Mouse (Mus musculus) forebrain, postnatal 0 days (tissue): ENCODE results near the gene Lpcat1. TPM values are rescaled to one million over a fixed set of nuclear protein-coding genes. Genes with fewer than 3 reads are reported as not detected.

Source experiments
- ATAC-seq: fragments of 200-750 bp; cut with Nextera tagmentation; 2 replicates; pipeline ENCODE4 v1.8.0; 2017; ENCODE audit warnings: mild to moderate bottlenecking, moderate library complexity
- DNase-seq: peaks from one replicate; pipeline ENCODE4 v3.0.0-alpha.2; 2015
- H3K27ac ChIP-seq: fragments of 300-500 bp; sonication (generic); 2 replicates; pipeline ENCODE4 v1.5.1; 2014; ENCODE audit warnings: low read depth, mild to moderate bottlenecking, antibody characterized with exemption, low read length, moderate library complexity, mixed read lengths
- H3K27me3 ChIP-seq: fragments of 300-500 bp; sonication (generic); 2 replicates; pipeline ENCODE4 v1.6.1; 2014; ENCODE audit warnings: mild to moderate bottlenecking, low read length, mixed read lengths; ENCODE audit not compliant: insufficient read depth
- H3K36me3 ChIP-seq: fragments of 300-500 bp; sonication (generic); 2 replicates; pipeline ENCODE4 v1.6.1; 2014; ENCODE audit warnings: mild to moderate bottlenecking, moderate library complexity; ENCODE audit not compliant: insufficient read depth
- H3K4me1 ChIP-seq: fragments of 300-500 bp; sonication (generic); 2 replicates; pipeline ENCODE4 v1.6.1; 2014; ENCODE audit warnings: antibody characterized with exemption; ENCODE audit not compliant: insufficient read depth
- H3K4me2 ChIP-seq: fragments of 300-500 bp; sonication (generic); 2 replicates; pipeline ENCODE4 v1.6.1; 2014; ENCODE audit warnings: low read depth, mild to moderate bottlenecking, moderate library complexity
- H3K4me3 ChIP-seq: fragments of 300-500 bp; sonication (generic); 2 replicates; pipeline ENCODE4 v1.5.1; 2014; ENCODE audit warnings: low read depth, low read length, mixed read lengths
- H3K9ac ChIP-seq: fragments of 300-500 bp; sonication (generic); 2 replicates; pipeline ENCODE4 v1.6.1; 2014; ENCODE audit warnings: mild to moderate bottlenecking
- H3K9me3 ChIP-seq: fragments of 300-500 bp; sonication (generic); 2 replicates; pipeline ENCODE4 v1.6.1; 2016; ENCODE audit warnings: low read length
- CTCF ChIP-seq: sonication (generic); IDR thresholded peaks from 2 replicates; pipeline ENCODE4 v1.5.1; 2016; ENCODE audit warnings: antibody characterized with exemption, control low read depth, low read depth
- WGBS: fragments of 180-500 bp; shearing (Covaris S2); extraction: QIAGEN DNeasy Blood & Tissue Kit; methylation state at CpG from one replicate; pipeline ENCODE4 v1.1.7; 2014; 5-methylcytosine and 5-hydroxymethylcytosine counted together
- polyA plus RNA-seq: library from polyadenylated mRNA; unstranded; fragments of >200 nt; fragmentation: Nextera tagmentation; extraction: Ambion mirVana; gene quantifications from 2 replicates; pipeline ENCODE4 v1.2.1, GENCODE M21; 2015
- total RNA-seq: library from RNA; depleted of rRNA; stranded (reverse); fragments of >200 nt; gene quantifications from 2 replicates; pipeline ENCODE4 v1.2.3, GENCODE M21; 2014

Gene Lpcat1
- total and polyA plus RNA-seq, 2 experiments from 2014 or later: 87.2 to 144 TPM

GRCm38 (mm10) chr13:73426587-73426986 lies 40.4 kb upstream of the Lpcat1 start:
- no peak overlapping the region for H3K4me2 ChIP-seq
- ATAC-seq: no peak
- WGBS: 95% methylated on average over 4 of the region's 4 CpGs

GRCm38 (mm10) chr13:73429605-73430321 lies 37.2 kb upstream of the Lpcat1 start:
- Histone ChIP-seq H3K27ac (no peak overlapping the region), H3K27me3 (no peaks in the 10 kb centered on the region)
- ATAC-seq: no peak

More at GRCm38 (mm10) chr13:73426587-73426986, 40.4 kb upstream of the Lpcat1 start:
- Histone ChIP-seq H3K9ac (no peak overlapping the region), H3K27ac (no peak overlapping the region), H3K27me3 (no peaks in the 10 kb centered on the region), H3K4me3 (no peak overlapping the region), H3K36me3 (no peaks in the 10 kb centered on the region), H3K4me1 (no peaks in the 10 kb centered on the region), H3K9me3 (no peaks in the 10 kb centered on the region)
- TF ChIP-seq CTCF: no peak
- peak; percentile 13 for DNase-seq

GRCm38 (mm10) chr13:73432466-73433149 lies 34.4 kb upstream of the Lpcat1 start:
- Histone ChIP-seq H3K27ac (no peak overlapping the region), H3K9me3 (no peaks in the 10 kb centered on the region), H3K4me1 (no peaks in the 10 kb centered on the region), H3K4me3 (no peak overlapping the region), H3K27me3 (no peaks in the 10 kb centered on the region), H3K4me2 (no peak overlapping the region), H3K36me3 (no peaks in the 10 kb centered on the region), H3K9ac (no peak overlapping the region)
- WGBS: 76% methylated on average over 7 of the region's 7 CpGs
- no peak for ATAC-seq
- DNase-seq: no peak
- peak; percentile 36 for TF ChIP-seq CTCF

More at GRCm38 (mm10) chr13:73429605-73430321, 37.2 kb upstream of the Lpcat1 start:
- Histone ChIP-seq H3K9me3 (no peaks in the 10 kb centered on the region), H3K4me2 (no peak overlapping the region), H3K9ac (no peak overlapping the region), H3K36me3 (no peaks in the 10 kb centered on the region), H3K4me1 (no peaks in the 10 kb centered on the region), H3K4me3 (no peak overlapping the region)
- 67% methylated on average over 6 of the region's 6 CpGs for WGBS
- no peak for TF ChIP-seq CTCF
- DNase-seq: no peak

GRCm38 (mm10) chr13:73433681-73434535 lies 33.1 kb upstream of the Lpcat1 start:
- Histone ChIP-seq H3K4me2 (no peak overlapping the region), H3K27ac (no peak overlapping the region), H3K9ac (no peak overlapping the region), H3K4me3 (no peak overlapping the region), H3K27me3 (no peaks in the 10 kb centered on the region), H3K36me3 (no peaks in the 10 kb centered on the region), H3K4me1 (no peaks in the 10 kb centered on the region), H3K9me3 (no peaks in the 10 kb centered on the region)
- DNase-seq: no peak
- 85% methylated on average over 15 of the region's 15 CpGs for WGBS
- no peak for TF ChIP-seq CTCF
- ATAC-seq: no peak

GRCm38 (mm10) chr13:73434687-73435086 lies 32.3 kb upstream of the Lpcat1 start:
- Histone ChIP-seq H3K36me3 (no peaks in the 10 kb centered on the region), H3K4me1 (no peaks in the 10 kb centered on the region), H3K9me3 (no peaks in the 10 kb centered on the region), H3K9ac (no peak overlapping the region), H3K27ac (no peak overlapping the region), H3K4me2 (no peak overlapping the region), H3K4me3 (no peak overlapping the region), H3K27me3 (no peaks in the 10 kb centered on the region)
- 89% methylated on average over 5 of the region's 5 CpGs for WGBS
- DNase-seq: no peak
- TF ChIP-seq CTCF: no peak
- ATAC-seq: no peak

- WGBS: 84% methylated on average over 7 of the region's 7 CpGs
- no peaks in the 10 kb centered on the region for H3K4me1 ChIP-seq
- no peaks in the 10 kb centered on the region for H3K36me3 ChIP-seq
- ATAC-seq: no peak
- no peak overlapping the region for H3K9ac ChIP-seq
- H3K27ac ChIP-seq: no peak overlapping the region
- no peak overlapping the region for H3K4me3 ChIP-seq
- TF ChIP-seq CTCF: no peak
- H3K9me3 ChIP-seq: no peaks in the 10 kb centered on the region
- no peak for DNase-seq
- no peak overlapping the region for H3K4me2 ChIP-seq
- no peaks in the 10 kb centered on the region for H3K27me3 ChIP-seq
These were observed 31.3 kb upstream of the Lpcat1 start for GRCm38 (mm10) chr13:73435662-73436061.

- no peak for TF ChIP-seq CTCF
These were observed 27.9 kb upstream of the Lpcat1 start for GRCm38 (mm10) chr13:73439057-73439456.

More at GRCm38 (mm10) chr13:73439057-73439456, 27.9 kb upstream of the Lpcat1 start:
- Histone ChIP-seq H3K9me3 (no peaks in the 10 kb centered on the region), H3K4me2 (no peak overlapping the region), H3K36me3 (no peaks in the 10 kb centered on the region), H3K27ac (no peak overlapping the region), H3K4me1 (no peaks in the 10 kb centered on the region), H3K27me3 (no peaks in the 10 kb centered on the region), H3K9ac (no peak overlapping the region), H3K4me3 (no peak overlapping the region)
- DNase-seq (no peak), ATAC-seq (peak; percentile 34; the same call in 1 of the 2 replicates)
- 39% methylated on average over 9 of the region's 9 CpGs for whole genome bisulfite sequencing
